Mouse (Mus musculus) cerebellum, adult 2 months (tissue): ENCODE measurements around the gene Nle1.

Experiments used
- CTCF ChIP-seq: fragments of 200-500 bp; IDR thresholded peaks from 2 replicates; pipeline ENCODE4 v1.5.1; 2011; ENCODE audit warnings: low read depth, mild to moderate bottlenecking, control low read depth, low read length, moderate library complexity, borderline replicate concordance; ENCODE audit not compliant: insufficient read depth
- POLR2A ChIP-seq: fragments of 200-500 bp; IDR thresholded peaks from 2 replicates; pipeline ENCODE4 v1.6.1; 2011; ENCODE audit warnings: low read length, control low read depth, borderline replicate concordance; ENCODE audit not compliant: insufficient read depth

GRCm38 (mm10) chr11:82933186-82933585 is 25.0 kb upstream of the Nle1 start:
- TF ChIP-seq CTCF, result no peak
- TF ChIP-seq POLR2A, result no peak
